Mouse (Mus musculus): ENCODE results near the gene Cacna1c.

The Cacna1c gene

DNA sequence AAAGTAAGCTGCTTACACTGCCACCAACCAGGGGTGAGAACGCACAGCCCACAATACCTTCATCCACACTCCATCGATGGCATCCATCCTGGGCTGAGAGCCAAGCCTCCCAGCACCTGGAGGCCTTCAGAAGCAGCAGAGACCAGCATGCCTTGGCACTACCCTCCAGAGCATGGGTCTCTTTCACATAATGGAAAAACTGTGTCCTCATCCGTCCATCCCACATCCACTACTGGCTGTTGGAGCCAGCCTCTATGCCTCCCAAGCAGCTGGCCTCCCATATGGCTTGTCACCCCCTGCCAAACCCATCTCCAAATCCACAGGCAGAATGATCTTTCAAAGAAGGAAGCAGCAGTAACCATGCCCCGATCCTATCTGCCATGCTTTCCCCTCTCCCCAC, 229.3 kb downstream of the Cacna1c start:
- DNase-seq (ENCODE audit: low spot score in 2 of 2), result no peak

- no peak for DNase-seq (ENCODE audit: low spot score in 2 of 2)
Observed at GRCm38 (mm10) chr6:118965577-118965976, 230.6 kb downstream of the Cacna1c start.

- DNase-seq (ENCODE audit: low spot score in 2 of 2), result no peak
Observed at GRCm38 (mm10) chr6:118963806-118964205, 232.4 kb downstream of the Cacna1c start.

DNA sequence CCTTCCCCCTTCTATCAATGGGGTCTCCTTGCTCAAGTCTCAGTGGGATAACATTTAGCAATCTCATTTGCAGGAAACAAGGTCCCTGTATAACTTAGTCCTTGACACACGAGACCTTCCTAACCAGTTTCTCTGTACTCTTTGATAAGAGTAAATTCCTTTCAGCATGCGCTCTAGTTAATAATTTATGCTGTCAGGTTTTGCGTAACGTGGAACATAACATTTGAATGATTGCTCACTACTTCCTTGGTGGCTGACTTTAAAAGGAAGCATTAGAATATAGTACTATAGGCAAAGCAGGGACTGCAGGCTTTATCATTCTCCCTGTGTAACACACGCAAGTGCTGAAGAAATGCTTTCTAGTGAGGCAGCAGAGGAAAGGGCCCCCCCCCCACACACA, 232.9 kb downstream of the Cacna1c start:
- no peak for DNase-seq (ENCODE audit: low spot score in 2 of 2)

GRCm38 (mm10) chr6:118958529-118958928, 237.7 kb downstream of the Cacna1c start:
- DNase-seq (ENCODE audit: low spot score in 2 of 2), result no peak

DNA sequence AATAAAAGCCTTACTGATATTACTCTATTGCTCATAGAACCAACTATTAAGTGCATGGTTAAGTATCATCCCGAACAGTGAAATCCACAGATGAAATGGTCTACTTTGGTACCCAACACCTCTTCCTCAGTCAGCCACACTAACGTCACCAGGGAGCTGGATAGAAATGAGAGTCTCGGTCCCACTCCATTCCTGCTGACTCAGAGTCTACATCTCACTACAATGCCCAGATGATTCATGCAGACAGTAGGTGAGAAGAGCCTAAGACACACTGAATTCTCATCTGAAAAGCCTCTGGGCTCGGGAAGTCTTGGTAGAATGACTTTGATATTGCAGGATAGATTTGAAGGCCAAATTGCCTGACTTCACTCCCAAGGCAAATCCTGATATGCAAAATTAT, 240.0 kb downstream of the Cacna1c start:
- no peak for DNase-seq (ENCODE audit: low spot score in 2 of 2)

- DNase-seq (ENCODE audit: low spot score in 2 of 2), result no peak
Observed at GRCm38 (mm10) chr6:118955777-118956176, 240.4 kb downstream of the Cacna1c start.

- DNase-seq (ENCODE audit: low spot score in 2 of 2), result no peak
Observed at GRCm38 (mm10) chr6:118954988-118955554, 241.1 kb downstream of the Cacna1c start.

- no peak for DNase-seq (ENCODE audit: low spot score in 2 of 2)
Observed at GRCm38 (mm10) chr6:118952377-118952776, 243.8 kb downstream of the Cacna1c start.

DNA sequence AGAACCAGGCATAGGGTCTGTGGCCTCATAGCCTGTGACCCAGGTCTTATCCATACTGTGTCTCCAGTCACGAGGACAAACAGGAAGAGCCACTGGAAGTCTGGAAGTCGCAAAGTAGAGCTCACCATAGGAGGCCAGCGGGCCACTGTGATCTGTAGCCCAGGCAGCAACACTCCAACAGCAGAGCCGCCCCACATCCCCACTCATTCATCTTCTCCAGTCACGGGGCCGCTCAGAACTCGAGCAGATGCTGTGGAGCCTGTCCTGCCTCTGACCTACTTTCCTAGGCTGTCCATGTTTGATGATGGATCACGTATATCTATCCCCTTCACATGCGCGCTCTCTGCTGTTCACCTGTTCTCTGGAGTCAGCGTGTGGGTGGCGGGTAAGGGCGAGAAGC, 246.0 kb downstream of the Cacna1c start:
- no peak for DNase-seq (ENCODE audit: low spot score in 2 of 2)

GRCm38 (mm10) chr6:118947286-118947685, 248.9 kb downstream of the Cacna1c start:
- DNase-seq (ENCODE audit: low spot score in 2 of 2), result no peak

DNA sequence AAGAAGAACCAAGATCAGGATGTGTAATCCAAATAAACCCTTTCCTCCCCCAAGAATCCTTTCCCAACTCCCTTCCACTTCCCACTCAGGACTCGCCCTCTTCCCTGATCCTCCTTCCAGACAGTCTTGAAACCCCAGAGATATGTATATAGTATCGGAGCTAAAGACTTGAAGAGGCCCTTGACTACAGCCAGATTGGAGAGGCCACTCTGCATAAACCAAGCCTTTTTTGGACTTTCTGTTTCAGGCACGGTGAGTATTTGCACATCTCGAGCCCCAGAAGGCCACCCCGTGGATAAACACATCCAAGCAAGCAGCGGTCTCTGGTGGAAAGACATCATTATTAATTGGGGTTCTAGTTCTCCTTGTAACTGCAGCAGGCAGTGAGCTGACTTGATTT, 249.6 kb downstream of the Cacna1c start:
- DNase-seq (ENCODE audit: low spot score in 2 of 2), result no peak

- DNase-seq (ENCODE audit: low spot score in 2 of 2), result no peak
Observed at GRCm38 (mm10) chr6:118944093-118944492, 252.1 kb downstream of the Cacna1c start.

GRCm38 (mm10) chr6:118941816-118942215, 254.4 kb downstream of the Cacna1c start:
- DNase-seq (ENCODE audit: low spot score in 2 of 2), result no peak

DNA sequence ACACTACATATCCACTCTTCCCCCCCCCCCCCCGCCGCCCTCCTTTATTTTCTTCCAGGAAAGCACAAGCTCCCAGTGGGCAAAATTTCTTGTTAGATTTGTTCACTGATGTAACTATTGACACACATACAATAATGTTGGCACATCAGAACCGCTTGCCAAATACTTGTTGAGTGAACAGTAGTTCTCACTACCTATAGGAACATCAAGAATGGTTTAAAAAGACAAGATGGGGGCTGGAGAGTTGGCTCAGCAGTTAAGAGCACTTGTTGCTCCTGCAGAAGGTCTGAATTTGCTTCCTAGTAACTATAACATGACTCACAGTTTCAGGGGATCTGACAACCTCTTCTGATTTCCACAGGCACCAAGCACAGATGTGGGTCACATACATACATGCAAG, 255.2 kb downstream of the Cacna1c start:
- no peak for DNase-seq (ENCODE audit: low spot score in 2 of 2)

GRCm38 (mm10) chr6:118939626-118940025, 256.6 kb downstream of the Cacna1c start:
- DNase-seq (ENCODE audit: low spot score in 2 of 2), result no peak

- DNase-seq (ENCODE audit: low spot score in 2 of 2), result no peak
Observed at GRCm38 (mm10) chr6:118938386-118939096, 257.7 kb downstream of the Cacna1c start.

- DNase-seq (ENCODE audit: low spot score in 2 of 2), result no peak
Observed at GRCm38 (mm10) chr6:118937536-118937935, 258.7 kb downstream of the Cacna1c start.

GRCm38 (mm10) chr6:118935520-118936415, 260.4 kb downstream of the Cacna1c start:
- DNase-seq (ENCODE audit: low spot score in 2 of 2), result no peak

- DNase-seq (ENCODE audit: low spot score in 2 of 2), result no peak
Observed at GRCm38 (mm10) chr6:118934243-118934902, 261.8 kb downstream of the Cacna1c start.

GRCm38 (mm10) chr6:118933017-118933594, 263.1 kb downstream of the Cacna1c start:
- DNase-seq (ENCODE audit: low spot score in 2 of 2), result no peak
